Mouse (Mus musculus) lung, postnatal 0 days (tissue): ENCODE results near the gene Pabpn1. TPM values are rescaled to one million over a fixed set of nuclear protein-coding genes. Genes with fewer than 3 reads are reported as not detected.
A peak's percentile ranks its signal among the peaks of the same experiment; 100 is the strongest.

Source experiments
- ATAC-seq: fragments of 200-750 bp; cut with Nextera tagmentation; 2 replicates; pipeline ENCODE4 v1.8.0; 2017; ENCODE audit warnings: moderate library complexity
- DNase-seq: peaks from one replicate; pipeline ENCODE4 v3.0.0-alpha.2; 2016; ENCODE audit warnings: low spot score
- H3K27ac ChIP-seq: fragments of 300-500 bp; sonication (generic); 2 replicates; pipeline ENCODE4 v1.5.1; 2014; ENCODE audit warnings: antibody characterized with exemption, mild to moderate bottlenecking, low read length, mixed read lengths
- H3K27me3 ChIP-seq: fragments of 300-500 bp; sonication (generic); replicated peaks from 2 replicates; pipeline ENCODE4 v1.6.1; 2014; ENCODE audit warnings: low read length, mixed read lengths; ENCODE audit not compliant: insufficient read depth
- H3K36me3 ChIP-seq: fragments of 300-500 bp; sonication (generic); 2 replicates; pipeline ENCODE4 v1.6.1; 2014; ENCODE audit warnings: low read length, mixed read lengths; ENCODE audit not compliant: insufficient read depth
- H3K4me1 ChIP-seq: fragments of 300-500 bp; sonication (generic); 2 replicates; pipeline ENCODE4 v1.6.1; 2014; ENCODE audit warnings: antibody characterized with exemption, low read depth, low read length, mixed read lengths; ENCODE audit not compliant: insufficient read depth
- H3K4me2 ChIP-seq: fragments of 300-500 bp; sonication (generic); replicated peaks from 2 replicates; pipeline ENCODE4 v1.6.1; 2014; ENCODE audit warnings: low read depth, mild to moderate bottlenecking, low read length, moderate library complexity, mixed read lengths
- H3K4me3 ChIP-seq: fragments of 300-500 bp; sonication (generic); 2 replicates; pipeline ENCODE4 v1.5.1; 2014; ENCODE audit warnings: low read depth, low read length
- H3K9ac ChIP-seq: fragments of 300-500 bp; sonication (generic); replicated peaks from 2 replicates; pipeline ENCODE4 v1.6.1; 2014; ENCODE audit warnings: low read depth, mild to moderate bottlenecking
- H3K9me3 ChIP-seq: fragments of 300-500 bp; sonication (generic); 2 replicates; pipeline ENCODE4 v1.6.1; 2016; ENCODE audit warnings: low read length, mixed read lengths
- CTCF ChIP-seq: IDR thresholded peaks from 2 replicates; pipeline ENCODE4 v1.5.1; 2016; ENCODE audit warnings: antibody characterized with exemption, mild to moderate bottlenecking
- EP300 ChIP-seq: IDR thresholded peaks from 2 replicates; pipeline ENCODE4 v1.6.1; 2016; ENCODE audit warnings: antibody characterized with exemption, mild to moderate bottlenecking, control low read depth
- WGBS: fragments of 180-500 bp; shearing (Covaris S2); extraction: QIAGEN DNeasy Blood & Tissue Kit; methylation state at CpG from one replicate; pipeline ENCODE4 v1.1.7; 2014; 5-methylcytosine and 5-hydroxymethylcytosine counted together
- polyA plus RNA-seq: library from polyadenylated mRNA; unstranded; fragments of >200 nt; fragmentation: Nextera tagmentation; extraction: Ambion mirVana; gene quantifications from 2 replicates; pipeline ENCODE4 v1.2.1, GENCODE M21; 2015

Pabpn1 gene
- polyA plus RNA-seq, 1 experiment from 2014 or later = 66.1 TPM

DNA sequence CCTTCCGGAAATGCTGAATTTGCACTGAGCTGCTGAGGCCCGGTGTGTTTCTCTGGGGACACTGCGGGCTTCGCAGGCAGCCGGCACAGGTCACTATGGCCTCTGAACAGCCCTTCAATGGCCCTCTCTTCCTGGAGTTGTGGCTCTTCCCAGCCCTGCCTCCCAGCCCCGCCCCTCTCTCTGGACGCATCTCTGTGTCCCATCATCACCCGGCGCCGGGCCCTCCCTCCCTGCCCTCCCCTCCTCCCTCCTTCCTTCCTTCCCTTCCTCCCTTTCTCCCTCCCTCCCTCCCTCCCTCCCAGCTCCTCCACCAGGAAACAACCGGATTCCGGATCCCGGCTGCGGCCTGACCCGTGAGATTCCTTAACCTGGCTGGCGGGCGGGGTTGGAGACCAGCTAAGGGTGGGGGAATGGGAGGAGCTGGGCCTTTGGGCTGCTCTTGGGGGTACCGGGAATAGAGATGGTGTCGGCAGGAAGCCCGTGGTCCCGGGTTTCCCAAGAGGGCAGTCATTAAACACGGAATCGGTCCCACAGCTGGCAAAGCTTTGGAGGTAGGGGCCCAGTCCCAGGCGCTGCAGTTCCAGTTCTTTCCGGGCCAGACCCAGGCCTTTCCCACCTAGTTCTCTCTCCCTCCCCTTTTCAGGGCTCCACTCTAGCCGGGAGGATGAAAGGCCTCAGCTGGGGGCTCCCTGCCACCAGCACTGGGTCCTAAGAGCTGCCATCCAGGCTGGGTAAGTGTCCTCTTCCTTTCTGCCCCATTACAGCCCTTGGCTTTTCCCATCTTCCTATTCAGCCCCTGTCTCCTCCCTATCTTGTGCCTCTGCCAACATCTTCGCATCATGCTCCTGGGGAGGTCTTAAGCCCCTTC is 8.9 kb upstream of the Pabpn1 start, which contains the start of the genes Bcl2l2 and Gm20521:
Bcl2l2 (plus strand) TSS at position 224 of the 868 bp plus-strand sequence.
Gm20521 (plus strand) TSS at position 288 of the 868 bp plus-strand sequence.
- TF ChIP-seq CTCF = no peak
- no peak for TF ChIP-seq EP300
- H3K9me3 ChIP-seq = no peaks in the 10 kb centered on the region
- 0 out of 2 replicates have a peak, but pooled peaks cover 4% of the 10 kb centered on the region for H3K36me3 ChIP-seq
- no peaks in the 10 kb centered on the region for H3K27me3 ChIP-seq
- ATAC-seq = peak; percentile 95
- peak within 1 kb of the TSS; percentile 97 for H3K27ac ChIP-seq
- DNase-seq = peak; percentile 95
- peak within 1 kb of the TSS; percentile 84 for H3K9ac ChIP-seq
- peak within 1 kb of the TSS; percentile 63 for H3K4me3 ChIP-seq
- H3K4me2 ChIP-seq = peak within 1 kb of the TSS; percentile 70
- H3K4me1 ChIP-seq = peaks cover 4% of the 10 kb centered on the region; the same call in 1 of the 2 replicates
- WGBS = 2% methylated on average over 22 of the region's 27 CpGs

DNA sequence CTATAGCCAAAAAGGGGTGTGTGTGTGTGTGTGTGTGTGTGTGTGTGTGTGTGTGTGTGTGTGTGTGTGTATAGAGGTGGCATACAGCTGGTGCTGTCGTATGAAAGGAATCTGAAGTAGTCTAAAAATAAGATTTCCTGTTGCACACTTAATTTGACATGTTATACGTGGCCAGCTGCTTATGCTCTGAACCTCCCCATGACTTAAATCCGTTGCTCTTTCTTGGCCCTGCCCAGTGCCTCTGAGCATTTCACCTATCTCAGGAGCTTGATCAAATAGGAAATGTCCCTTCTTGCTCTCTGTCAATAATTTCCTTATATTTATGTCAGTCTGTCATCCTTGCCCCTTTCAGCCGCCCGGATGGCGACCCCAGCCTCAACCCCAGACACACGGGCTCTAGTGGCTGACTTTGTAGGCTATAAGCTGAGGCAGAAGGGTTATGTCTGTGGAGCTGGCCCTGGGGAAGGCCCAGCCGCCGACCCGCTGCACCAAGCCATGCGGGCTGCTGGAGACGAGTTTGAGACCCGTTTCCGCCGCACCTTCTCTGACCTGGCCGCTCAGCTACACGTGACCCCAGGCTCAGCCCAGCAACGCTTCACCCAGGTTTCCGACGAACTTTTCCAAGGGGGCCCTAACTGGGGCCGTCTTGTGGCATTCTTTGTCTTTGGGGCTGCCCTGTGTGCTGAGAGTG is 8.1 kb upstream of the Pabpn1 start:
- no peak for TF ChIP-seq CTCF
- TF ChIP-seq EP300 = no peak
- H3K4me2 ChIP-seq = peak overlapping the region; percentile 70
- no peaks in the 10 kb centered on the region for H3K27me3 ChIP-seq
- H3K36me3 ChIP-seq = 0 out of 2 replicates have a peak, but pooled peaks cover 4% of the 10 kb centered on the region
- peak overlapping the region; percentile 84 for H3K9ac ChIP-seq
- ATAC-seq = peak; percentile 44
- DNase-seq = no peak
- peak overlapping the region; percentile 63 for H3K4me3 ChIP-seq
- H3K4me1 ChIP-seq = peaks cover 4% of the 10 kb centered on the region; the same call in 1 of the 2 replicates
- WGBS = 19% methylated on average over 21 of the region's 21 CpGs
- H3K27ac ChIP-seq = peak overlapping the region; percentile 97
- no peaks in the 10 kb centered on the region for H3K9me3 ChIP-seq

DNA sequence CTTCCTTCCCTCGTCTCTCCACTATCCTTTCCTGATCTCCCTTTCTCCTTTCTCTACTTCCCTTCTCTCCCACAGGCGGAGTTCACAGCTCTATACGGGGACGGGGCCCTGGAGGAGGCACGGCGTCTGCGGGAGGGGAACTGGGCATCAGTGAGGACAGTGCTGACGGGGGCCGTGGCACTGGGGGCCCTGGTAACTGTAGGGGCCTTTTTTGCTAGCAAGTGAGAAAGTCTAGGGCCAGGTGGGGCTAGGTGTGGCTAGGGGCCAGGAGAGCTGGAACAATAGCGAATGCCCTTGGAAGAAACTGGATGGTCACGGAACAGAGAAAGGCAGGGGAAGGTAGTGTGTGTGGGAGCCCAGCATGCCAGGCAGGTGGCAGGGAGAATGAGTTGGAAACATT is 7.0 kb upstream of the Pabpn1 start:
- 90% methylated on average over 11 of the region's 11 CpGs for WGBS
- ATAC-seq (no peak), DNase-seq (no peak)
- Histone ChIP-seq H3K9me3 (no peaks in the 10 kb centered on the region), H3K27me3 (no peaks in the 10 kb centered on the region), H3K36me3 (0 out of 2 replicates have a peak, but pooled peaks cover 4% of the 10 kb centered on the region), H3K4me2 (no peak overlapping the region), H3K27ac (no peak overlapping the region), H3K4me1 (peaks cover 4% of the 10 kb centered on the region; the same call in 1 of the 2 replicates), H3K9ac (no peak overlapping the region), H3K4me3 (no peak overlapping the region)
- TF ChIP-seq EP300 = no peak
- no peak for TF ChIP-seq CTCF

DNA sequence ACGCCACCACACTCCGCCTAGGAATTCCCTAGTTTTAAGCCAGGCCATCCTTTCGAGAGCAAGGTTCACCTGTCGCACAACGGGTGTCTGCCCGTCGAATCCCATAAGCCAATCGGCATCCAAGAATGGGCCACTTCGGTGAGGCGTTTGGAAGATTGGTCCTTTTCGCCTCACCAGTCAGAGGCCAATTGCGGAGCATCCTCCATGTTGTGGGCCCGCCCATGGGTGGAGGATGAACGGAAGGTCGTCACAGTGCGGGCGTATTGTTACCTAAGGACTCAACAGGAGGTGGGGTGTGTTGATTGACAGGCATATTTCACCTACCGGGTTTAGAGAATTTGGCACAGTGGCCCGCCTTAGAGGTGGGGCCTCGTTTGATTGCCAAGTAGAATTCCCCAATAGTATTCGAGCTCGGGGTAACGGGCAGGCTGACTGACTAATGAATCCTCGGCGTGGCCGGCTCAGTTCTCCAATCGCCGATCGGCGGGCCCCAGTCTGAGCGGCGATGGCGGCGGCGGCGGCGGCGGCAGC is 1.4 kb downstream of the Pabpn1 start:
- H3K27ac ChIP-seq = peak overlapping the region; percentile 92
- peaks cover 8% of the 10 kb centered on the region; the same call in 1 of the 2 replicates for H3K4me1 ChIP-seq
- peak overlapping the region; percentile 79 for H3K4me2 ChIP-seq
- peak overlapping the region; percentile 99 for H3K4me3 ChIP-seq
- peak; percentile 99 for DNase-seq
- TF ChIP-seq CTCF (0 out of 2 replicates have a peak, but pooled peaks have one; percentile 16), EP300 (peak; percentile 39)
- 0 out of 2 replicates have a peak, but pooled peaks cover 5% of the 10 kb centered on the region for H3K36me3 ChIP-seq
- no peaks in the 10 kb centered on the region for H3K9me3 ChIP-seq
- WGBS = under 1% methylated on average over 32 of the region's 38 CpGs
- H3K9ac ChIP-seq = peak overlapping the region; percentile 96
- H3K27me3 ChIP-seq = no peaks in the 10 kb centered on the region
- peak; percentile 99 for ATAC-seq

DNA sequence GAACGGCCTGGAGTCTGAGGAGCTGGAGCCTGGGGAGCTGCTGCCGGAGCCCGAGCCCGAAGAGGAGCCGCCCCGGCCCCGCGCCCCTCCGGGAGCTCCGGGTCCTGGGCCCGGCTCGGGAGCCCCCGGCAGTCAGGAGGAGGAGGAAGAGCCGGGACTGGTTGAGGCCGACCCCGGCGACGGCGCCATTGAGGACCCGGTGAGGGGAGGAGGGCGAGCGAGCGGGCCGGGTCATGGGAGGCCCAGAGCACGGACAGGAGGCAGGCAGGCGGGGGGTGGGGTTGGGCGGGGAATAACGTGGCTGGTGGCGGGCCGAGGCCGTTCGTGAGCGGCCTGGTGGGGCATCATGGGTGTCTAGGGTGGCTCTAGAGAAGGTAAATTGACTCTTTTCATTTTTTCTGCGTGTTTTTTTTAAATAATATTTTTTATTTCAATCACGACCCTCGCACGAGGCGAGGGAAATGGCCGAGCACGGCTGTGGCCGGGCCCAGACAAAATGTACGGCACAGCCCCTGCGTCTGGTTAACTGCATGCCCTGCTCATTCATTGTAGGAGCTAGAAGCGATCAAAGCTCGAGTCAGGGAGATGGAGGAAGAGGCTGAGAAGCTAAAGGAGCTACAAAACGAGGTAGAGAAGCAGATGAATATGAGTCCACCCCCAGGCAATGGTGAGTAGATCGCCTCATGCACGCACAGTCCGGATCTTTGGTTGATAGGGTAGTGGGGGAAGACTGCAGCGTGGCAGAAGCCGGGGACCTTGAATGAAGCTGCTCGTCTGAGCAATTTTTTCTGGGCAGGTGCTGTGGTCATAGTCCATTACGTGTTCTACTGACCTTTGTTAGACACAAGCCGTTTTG is 2.2 kb downstream of the Pabpn1 start:
- H3K9ac ChIP-seq = peak overlapping the region; percentile 96
- 1% methylated on average over 45 of the region's 54 CpGs for WGBS
- peak overlapping the region; percentile 79 for H3K4me2 ChIP-seq
- H3K9me3 ChIP-seq = no peaks in the 10 kb centered on the region
- peaks cover 8% of the 10 kb centered on the region; the same call in 1 of the 2 replicates for H3K4me1 ChIP-seq
- TF ChIP-seq EP300 = no peak
- TF ChIP-seq CTCF = no peak
- no peaks in the 10 kb centered on the region for H3K27me3 ChIP-seq
- 0 out of 2 replicates have a peak, but pooled peaks cover 5% of the 10 kb centered on the region for H3K36me3 ChIP-seq
- peak; percentile 77 for DNase-seq
- H3K27ac ChIP-seq = peak overlapping the region; percentile 92
- peak overlapping the region; percentile 99 for H3K4me3 ChIP-seq
- ATAC-seq = peak; percentile 56
